Mouse (Mus musculus): ENCODE results near the gene Hand1.

DNA sequence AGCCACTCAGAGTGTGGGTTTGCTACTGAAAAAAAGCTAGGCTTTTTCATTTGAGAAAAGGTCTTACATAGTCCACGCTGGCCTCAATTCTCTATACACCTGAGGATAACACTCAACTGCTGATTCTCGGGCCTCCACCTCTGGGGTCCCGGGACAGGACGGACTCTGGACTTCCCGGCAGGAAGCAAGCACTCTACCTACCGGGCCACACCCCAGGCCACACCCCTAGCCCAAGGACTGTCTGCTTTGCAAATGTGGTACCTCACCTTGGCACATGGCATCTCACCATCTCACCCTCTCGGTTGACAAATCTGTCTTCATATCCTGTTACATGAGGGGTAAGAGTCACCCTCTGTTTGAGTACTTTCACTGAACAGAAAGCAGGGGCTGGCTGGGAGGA lies 17.7 kb upstream of the Hand1 start:
- TF ChIP-seq USF1 (IDR thresholded peaks at IDR 0.05; ENCODE audit: low read depth) (no peak), CTCF (IDR thresholded peaks at IDR 0.05; ENCODE audit: control insufficient read depth, insufficient read depth, insufficient read length) (no peak)

Measured in C2C12 (cell line).